Mouse (Mus musculus): ENCODE results near the gene Reg3b. TPM values are rescaled to one million over a fixed set of nuclear protein-coding genes. Genes with fewer than 3 reads are reported as not detected.
A peak's percentile ranks its signal among the peaks of the same experiment; 100 is the strongest.

Gene Reg3b
- not detected in 2 replicates for total RNA-seq (2014; rRNA removed)
- polyA plus RNA-seq (2012; rRNA removed), result 0.20 and 0.34 TPM in 2 replicates

DNA sequence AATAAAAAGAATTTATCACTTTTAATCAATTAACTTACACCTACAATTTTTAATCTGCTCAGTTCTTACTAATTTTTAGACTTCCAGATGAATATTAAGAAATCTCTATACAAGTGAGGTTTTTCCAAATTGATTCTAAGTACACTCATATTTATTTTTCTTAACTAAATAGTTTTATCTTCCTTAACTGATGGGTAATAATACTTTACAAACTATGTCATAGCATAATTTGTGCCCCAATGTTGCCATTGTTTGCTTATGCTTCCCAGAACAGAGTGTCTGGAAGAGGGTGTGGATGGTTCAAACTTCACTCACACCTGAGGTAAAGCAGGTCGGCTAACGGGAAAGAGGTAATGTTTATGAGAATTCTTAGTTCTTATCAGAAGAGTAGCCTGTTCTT lies at the start of gene Reg3b:
Reg3b (plus strand) TSS at position 301 of the 400 bp plus-strand sequence.
- WGBS, result 90% methylated on average over 2 of the region's 2 CpGs
- Histone ChIP-seq H3K9ac (ENCODE audit: low read depth, low read length) (no peak within 1 kb of the TSS), H3K4me1 (ENCODE audit: control insufficient read depth, insufficient read depth, low read length) (no peaks in the 10 kb centered on the region), H3K79me2 (ENCODE audit: control insufficient read depth, insufficient read depth, low read length) (no peaks in the 10 kb centered on the region), H3K27me3 (ENCODE audit: control insufficient read depth, insufficient read depth, low read length) (no peaks in the 10 kb centered on the region), H3K4me3 (ENCODE audit: insufficient read depth, low read depth, low read length) (no peak within 1 kb of the TSS), H3K27ac (replicated peaks; ENCODE audit: insufficient read depth, low read depth, low read length) (no peak within 1 kb of the TSS), H3K36me3 (ENCODE audit: control insufficient read depth, insufficient read depth, low read length) (no peaks in the 10 kb centered on the region)
- TF ChIP-seq CTCF (IDR thresholded peaks at IDR 0.05; ENCODE audit: low read depth, low read length), result no peak
- DNase-seq (ENCODE audit: extremely low read depth, low read depth, low spot score), result no peak

DNA sequence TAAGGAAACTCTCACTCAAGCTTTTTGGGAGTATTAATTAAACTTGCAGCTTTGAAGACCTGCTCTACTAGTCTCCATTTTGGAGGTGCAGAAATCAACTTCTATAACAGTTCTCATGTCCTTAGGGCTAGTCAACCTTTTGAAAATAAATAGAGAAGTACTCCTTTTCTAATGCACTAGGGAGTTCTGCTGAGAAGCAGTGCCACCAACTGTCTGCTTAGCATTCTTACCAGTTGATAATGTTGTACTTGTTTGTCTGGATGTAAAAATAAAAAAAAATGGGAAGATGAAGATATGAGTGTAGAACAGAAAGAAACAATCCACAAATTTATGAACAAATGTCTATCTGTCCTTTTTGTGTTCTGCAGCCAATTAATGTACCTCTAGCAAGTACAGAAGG lies 42.7 kb upstream of the Reg3b start:
- no peak overlapping the region for H3K4me3 ChIP-seq (ENCODE audit: insufficient read depth, low read depth, low read length)
- H3K4me1 ChIP-seq (ENCODE audit: control insufficient read depth, insufficient read depth, low read length), result no peaks in the 10 kb centered on the region
- H3K79me2 ChIP-seq (ENCODE audit: control insufficient read depth, insufficient read depth, low read length), result no peaks in the 10 kb centered on the region
- no peak overlapping the region for H3K9ac ChIP-seq (ENCODE audit: low read depth, low read length)
- no peak for TF ChIP-seq POLR2A (IDR thresholded peaks at IDR 0.05; ENCODE audit: extremely low read depth, insufficient read depth, low read length)
- no peak for TF ChIP-seq CTCF (IDR thresholded peaks at IDR 0.05; ENCODE audit: low read depth, low read length)
- no peak overlapping the region for H3K27ac ChIP-seq (replicated peaks; ENCODE audit: insufficient read depth, low read depth, low read length)
- H3K27me3 ChIP-seq (ENCODE audit: control insufficient read depth, insufficient read depth, low read length), result no peaks in the 10 kb centered on the region
- no peaks in the 10 kb centered on the region for H3K36me3 ChIP-seq (ENCODE audit: control insufficient read depth, insufficient read depth, low read length)
- DNase-seq (ENCODE audit: extremely low read depth, low read depth, low spot score), result no peak

DNA sequence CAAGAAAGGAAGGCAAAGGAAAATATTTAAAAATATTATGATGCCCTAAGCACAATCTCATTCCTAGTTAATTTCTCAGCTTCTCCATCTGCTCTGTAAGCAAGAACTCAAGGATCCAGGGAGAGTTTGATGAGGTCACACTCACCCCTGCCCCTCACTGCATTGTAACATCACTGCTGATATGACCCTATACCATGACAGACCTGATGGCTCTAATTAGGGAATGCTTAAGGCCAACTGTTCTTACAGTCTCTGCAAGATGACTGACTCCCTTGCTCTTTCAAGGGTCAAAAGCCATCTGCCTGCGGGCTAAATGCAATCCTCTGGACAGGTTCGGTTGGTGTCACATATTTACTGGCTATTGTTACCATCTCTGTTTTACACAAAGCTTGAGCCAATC lies 41.3 kb upstream of the Reg3b start:
- Histone ChIP-seq H3K27me3 (ENCODE audit: control insufficient read depth, insufficient read depth, low read length) (no peaks in the 10 kb centered on the region), H3K79me2 (ENCODE audit: control insufficient read depth, insufficient read depth, low read length) (no peaks in the 10 kb centered on the region), H3K27ac (replicated peaks; ENCODE audit: insufficient read depth, low read depth, low read length) (no peak overlapping the region), H3K4me3 (ENCODE audit: insufficient read depth, low read depth, low read length) (no peak overlapping the region), H3K36me3 (ENCODE audit: control insufficient read depth, insufficient read depth, low read length) (no peaks in the 10 kb centered on the region), H3K9ac (ENCODE audit: low read depth, low read length) (no peak overlapping the region), H3K4me1 (ENCODE audit: control insufficient read depth, insufficient read depth, low read length) (no peaks in the 10 kb centered on the region)
- 60% methylated on average over 2 of the region's 2 CpGs for WGBS
- DNase-seq (ENCODE audit: extremely low read depth, low read depth, low spot score), result no peak
- TF ChIP-seq CTCF (IDR thresholded peaks at IDR 0.05; ENCODE audit: low read depth, low read length), result no peak
- no peak for TF ChIP-seq POLR2A (IDR thresholded peaks at IDR 0.05; ENCODE audit: extremely low read depth, insufficient read depth, low read length)

DNA sequence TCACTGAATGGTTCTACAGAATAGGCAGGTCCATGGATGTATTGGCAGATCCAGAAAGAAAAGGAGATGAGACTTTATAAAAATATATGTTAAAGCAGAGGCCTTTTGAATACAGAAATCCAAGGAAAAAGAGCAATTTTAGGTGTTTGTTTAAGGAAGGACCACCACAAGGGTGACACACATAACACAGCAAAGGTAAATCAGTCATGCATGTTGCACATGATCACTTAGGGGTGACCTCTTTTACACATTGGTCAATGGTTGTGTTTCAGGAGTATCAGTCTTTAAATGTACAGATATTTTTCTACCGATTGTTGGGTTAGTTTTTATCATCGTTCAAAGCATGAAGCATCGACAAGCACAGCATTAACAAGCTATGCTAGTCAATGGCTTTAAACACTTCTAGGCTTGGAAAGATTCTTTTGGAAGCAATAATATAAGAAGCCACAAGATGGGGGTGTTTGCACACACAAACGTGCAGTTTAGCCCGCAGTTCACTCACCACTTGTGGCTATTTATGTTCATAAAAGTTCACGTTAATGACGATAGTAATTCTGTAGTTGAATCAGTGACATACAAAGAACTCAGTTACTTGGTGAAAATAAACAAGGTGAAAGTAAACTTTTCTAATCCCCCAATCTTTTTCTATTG lies 38.4 kb upstream of the Reg3b start:
- Histone ChIP-seq H3K36me3 (ENCODE audit: control insufficient read depth, insufficient read depth, low read length) (no peaks in the 10 kb centered on the region), H3K27me3 (ENCODE audit: control insufficient read depth, insufficient read depth, low read length) (no peaks in the 10 kb centered on the region), H3K27ac (replicated peaks; ENCODE audit: insufficient read depth, low read depth, low read length) (no peak overlapping the region), H3K4me3 (ENCODE audit: insufficient read depth, low read depth, low read length) (no peak overlapping the region), H3K9ac (ENCODE audit: low read depth, low read length) (no peak overlapping the region), H3K4me1 (ENCODE audit: control insufficient read depth, insufficient read depth, low read length) (no peaks in the 10 kb centered on the region), H3K79me2 (ENCODE audit: control insufficient read depth, insufficient read depth, low read length) (no peaks in the 10 kb centered on the region)
- DNase-seq (ENCODE audit: extremely low read depth, low read depth, low spot score), result peak; percentile 16
- TF ChIP-seq CTCF (IDR thresholded peaks at IDR 0.05; ENCODE audit: low read depth, low read length) (peak; percentile 24; the same call in 1 of the 2 replicates), POLR2A (IDR thresholded peaks at IDR 0.05; ENCODE audit: extremely low read depth, insufficient read depth, low read length) (no peak)
- 32% methylated on average over 7 of the region's 7 CpGs for WGBS

DNA sequence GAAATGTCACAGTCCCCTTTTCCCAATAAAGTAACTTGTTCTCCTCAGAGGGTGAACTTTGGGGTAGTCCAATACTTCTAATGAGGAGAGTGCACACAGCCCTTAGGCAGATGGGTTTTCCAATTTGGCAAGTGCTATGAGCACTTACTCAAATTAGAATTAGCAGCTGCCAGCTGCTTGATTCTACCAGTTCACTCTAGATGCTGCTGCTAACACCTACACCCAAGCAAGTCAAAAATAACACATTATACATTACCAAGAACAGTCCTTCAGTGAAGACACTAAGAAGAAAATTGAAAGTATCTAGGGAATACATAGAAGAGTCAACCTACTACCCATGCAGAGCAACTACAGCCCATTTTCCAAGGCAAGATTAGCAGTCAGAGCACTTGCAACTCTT lies 30.2 kb upstream of the Reg3b start:
- H3K79me2 ChIP-seq (ENCODE audit: control insufficient read depth, insufficient read depth, low read length), result no peaks in the 10 kb centered on the region
- H3K9ac ChIP-seq (ENCODE audit: low read depth, low read length), result no peak overlapping the region
- H3K4me3 ChIP-seq (ENCODE audit: insufficient read depth, low read depth, low read length), result no peak overlapping the region
- DNase-seq (ENCODE audit: extremely low read depth, low read depth, low spot score), result no peak
- H3K27me3 ChIP-seq (ENCODE audit: control insufficient read depth, insufficient read depth, low read length), result no peaks in the 10 kb centered on the region
- H3K4me1 ChIP-seq (ENCODE audit: control insufficient read depth, insufficient read depth, low read length), result no peaks in the 10 kb centered on the region
- no peaks in the 10 kb centered on the region for H3K36me3 ChIP-seq (ENCODE audit: control insufficient read depth, insufficient read depth, low read length)
- no peak overlapping the region for H3K27ac ChIP-seq (replicated peaks; ENCODE audit: insufficient read depth, low read depth, low read length)
- TF ChIP-seq POLR2A (IDR thresholded peaks at IDR 0.05; ENCODE audit: extremely low read depth, insufficient read depth, low read length), result no peak
- TF ChIP-seq CTCF (IDR thresholded peaks at IDR 0.05; ENCODE audit: low read depth, low read length), result no peak

DNA sequence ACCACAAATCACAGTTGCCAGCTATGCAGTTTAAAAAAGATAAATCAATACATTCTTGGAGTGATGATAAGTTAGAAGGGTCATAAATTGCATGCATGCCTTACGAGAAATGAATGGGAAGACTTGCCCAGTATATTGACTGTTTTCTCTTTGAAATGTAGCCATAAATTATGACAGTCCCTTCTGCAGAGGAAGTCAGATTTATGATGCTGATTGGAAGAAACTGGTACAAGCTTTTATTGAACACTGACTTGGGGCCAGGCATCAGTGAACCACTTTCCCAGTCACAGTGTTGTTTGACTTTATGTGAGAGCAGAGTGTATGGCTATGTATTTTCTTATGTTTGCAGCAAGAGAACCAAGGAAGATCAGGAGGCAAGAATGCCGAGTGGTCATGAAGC lies 28.8 kb upstream of the Reg3b start:
- WGBS, result 69% methylated on average over 2 of the region's 2 CpGs
- no peaks in the 10 kb centered on the region for H3K79me2 ChIP-seq (ENCODE audit: control insufficient read depth, insufficient read depth, low read length)
- no peak for DNase-seq (ENCODE audit: extremely low read depth, low read depth, low spot score)
- no peaks in the 10 kb centered on the region for H3K36me3 ChIP-seq (ENCODE audit: control insufficient read depth, insufficient read depth, low read length)
- no peak overlapping the region for H3K27ac ChIP-seq (replicated peaks; ENCODE audit: insufficient read depth, low read depth, low read length)
- no peak overlapping the region for H3K4me3 ChIP-seq (ENCODE audit: insufficient read depth, low read depth, low read length)
- no peaks in the 10 kb centered on the region for H3K27me3 ChIP-seq (ENCODE audit: control insufficient read depth, insufficient read depth, low read length)
- TF ChIP-seq CTCF (IDR thresholded peaks at IDR 0.05; ENCODE audit: low read depth, low read length) (no peak), POLR2A (IDR thresholded peaks at IDR 0.05; ENCODE audit: extremely low read depth, insufficient read depth, low read length) (no peak)
- no peak overlapping the region for H3K9ac ChIP-seq (ENCODE audit: low read depth, low read length)
- H3K4me1 ChIP-seq (ENCODE audit: control insufficient read depth, insufficient read depth, low read length), result no peaks in the 10 kb centered on the region

All from liver, adult 2 months (tissue).